Mouse (Mus musculus) liver, postnatal 0 days (tissue): ENCODE data around the gene Bri3. TPM values are rescaled to one million over a fixed set of nuclear protein-coding genes. Genes with fewer than 3 reads are reported as not detected.

ENCODE experiments used
- ATAC-seq: fragments of 200-750 bp; cut with Nextera tagmentation; 2 replicates; pipeline ENCODE4 v1.8.0; 2017; ENCODE audit warnings: mild to moderate bottlenecking, moderate library complexity
- DNase-seq: peaks from one replicate; pipeline ENCODE4 v3.0.0-alpha.2; 2016
- H3K27ac ChIP-seq: fragments of 300-500 bp; sonication (generic); 2 replicates; pipeline ENCODE4 v1.5.1; 2014; ENCODE audit warnings: antibody characterized with exemption, moderate library complexity, mild to moderate bottlenecking, low read depth
- H3K27me3 ChIP-seq: fragments of 300-500 bp; sonication (generic); 2 replicates; pipeline ENCODE4 v1.6.1; 2014; ENCODE audit warnings: low read length, control low read depth, mixed read lengths; ENCODE audit not compliant: insufficient read depth
- H3K36me3 ChIP-seq: fragments of 300-500 bp; sonication (generic); replicated peaks from 2 replicates; pipeline ENCODE4 v1.6.1; 2014; ENCODE audit warnings: mild to moderate bottlenecking, control low read depth, low read length, moderate library complexity, mixed read lengths; ENCODE audit not compliant: insufficient read depth
- H3K4me1 ChIP-seq: fragments of 300-500 bp; sonication (generic); 2 replicates; pipeline ENCODE4 v1.6.1; 2014; ENCODE audit warnings: antibody characterized with exemption, mild to moderate bottlenecking, control low read depth; ENCODE audit not compliant: insufficient read depth
- H3K4me2 ChIP-seq: fragments of 300-500 bp; sonication (generic); 2 replicates; pipeline ENCODE4 v1.6.1; 2014; ENCODE audit warnings: low read depth, mild to moderate bottlenecking, low read length, moderate library complexity, mixed read lengths
- H3K4me3 ChIP-seq: fragments of 300-500 bp; sonication (generic); 2 replicates; pipeline ENCODE4 v1.5.1; 2014; ENCODE audit warnings: low read depth, low read length
- H3K9ac ChIP-seq: fragments of 300-500 bp; sonication (generic); replicated peaks from 2 replicates; pipeline ENCODE4 v1.6.1; 2014; ENCODE audit warnings: mild to moderate bottlenecking, moderate library complexity
- H3K9me3 ChIP-seq: fragments of 300-500 bp; sonication (generic); 2 replicates; pipeline ENCODE4 v1.6.1; 2016; ENCODE audit warnings: mild to moderate bottlenecking, control low read depth, low read length, mixed read lengths
- CTCF ChIP-seq: sonication (generic); IDR thresholded peaks from 2 replicates; pipeline ENCODE4 v1.5.1; 2016; ENCODE audit warnings: antibody characterized with exemption, low read depth
- EP300 ChIP-seq: IDR thresholded peaks from 2 replicates; pipeline ENCODE4 v1.6.1; 2016; ENCODE audit warnings: antibody characterized with exemption, low read depth, mild to moderate bottlenecking
- WGBS: fragments of 180-500 bp; shearing (Covaris S2); extraction: QIAGEN DNeasy Blood & Tissue Kit; methylation state at CpG from one replicate; pipeline ENCODE4 v1.1.7; 2014; ENCODE audit not compliant: insufficient replicate concordance; 5-methylcytosine and 5-hydroxymethylcytosine counted together
- polyA plus RNA-seq: library from polyadenylated mRNA; unstranded; fragments of >200 nt; fragmentation: Nextera tagmentation; extraction: Ambion mirVana; gene quantifications from 2 replicates; pipeline ENCODE4 v1.2.1, GENCODE M21; 2015

The Bri3 gene
- polyA plus RNA-seq, 1 experiment from 2014 or later: 51.1 TPM

- TF ChIP-seq CTCF: peak; percentile 28; the same call in 1 of the 2 replicates
- TF ChIP-seq EP300: no peak
These were observed 13.3 kb downstream of the Bri3 start for GRCm38 (mm10) chr5:144257451-144258110.

GRCm38 (mm10) chr5:144258131-144258611 is 13.9 kb downstream of the Bri3 start:
- Histone ChIP-seq H3K9me3 (no peaks in the 10 kb centered on the region), H3K9ac (no peak overlapping the region; the same call in 1 of the 2 replicates), H3K27ac (no peak overlapping the region), H3K4me1 (peaks cover 38% of the 10 kb centered on the region), H3K36me3 (peaks cover 11% of the 10 kb centered on the region; the same call in 1 of the 2 replicates), H3K27me3 (no peaks in the 10 kb centered on the region), H3K4me3 (no peak overlapping the region), H3K4me2 (peak overlapping the region; percentile 89)
- ATAC-seq (no peak), DNase-seq (peak; percentile 27)
- TF ChIP-seq EP300 (no peak), CTCF (no peak)
- 62% methylated on average over 13 of the region's 14 CpGs for WGBS

More at GRCm38 (mm10) chr5:144257451-144258110, 13.3 kb downstream of the Bri3 start:
- Histone ChIP-seq H3K27ac (no peak overlapping the region), H3K4me3 (no peak overlapping the region), H3K4me2 (peak overlapping the region; percentile 89), H3K9ac (peak overlapping the region; percentile 92; the same call in 1 of the 2 replicates), H3K27me3 (no peaks in the 10 kb centered on the region), H3K4me1 (peaks cover 38% of the 10 kb centered on the region), H3K36me3 (peaks cover 10% of the 10 kb centered on the region; the same call in 1 of the 2 replicates), H3K9me3 (no peaks in the 10 kb centered on the region)
- ATAC-seq: no peak
- DNase-seq: peak; percentile 20
- WGBS: 80% methylated on average over 3 of the region's 3 CpGs

GRCm38 (mm10) chr5:144258687-144259086 is 14.4 kb downstream of the Bri3 start:
- WGBS: 60% methylated on average over 2 of the region's 2 CpGs
- peak overlapping the region; percentile 21; the same call in 1 of the 2 replicates for H3K9ac ChIP-seq
- H3K27me3 ChIP-seq: no peaks in the 10 kb centered on the region
- H3K9me3 ChIP-seq: no peaks in the 10 kb centered on the region
- peak overlapping the region; percentile 89 for H3K4me2 ChIP-seq
- H3K4me3 ChIP-seq: no peak overlapping the region
- peaks cover 38% of the 10 kb centered on the region for H3K4me1 ChIP-seq
- no peak for TF ChIP-seq EP300
- TF ChIP-seq CTCF: no peak
- DNase-seq (no peak), ATAC-seq (no peak)
- H3K27ac ChIP-seq: no peak overlapping the region
- H3K36me3 ChIP-seq: peaks cover 14% of the 10 kb centered on the region; the same call in 1 of the 2 replicates

- no peak for ATAC-seq
- 82% methylated on average over 6 of the region's 6 CpGs for WGBS
- no peak overlapping the region for H3K4me2 ChIP-seq
These were observed 15.0 kb downstream of the Bri3 start for GRCm38 (mm10) chr5:144259228-144259627.

GRCm38 (mm10) chr5:144260464-144260863 is 16.2 kb downstream of the Bri3 start:
- H3K9me3 ChIP-seq: no peaks in the 10 kb centered on the region
- H3K9ac ChIP-seq: no peak overlapping the region
- no peak overlapping the region for H3K4me2 ChIP-seq
- H3K4me3 ChIP-seq: no peak overlapping the region
- peaks cover 30% of the 10 kb centered on the region for H3K4me1 ChIP-seq
- ATAC-seq (no peak), DNase-seq (no peak)
- TF ChIP-seq EP300 (no peak), CTCF (no peak)
- no peak overlapping the region for H3K27ac ChIP-seq
- peaks cover 23% of the 10 kb centered on the region for H3K36me3 ChIP-seq
- 81% methylated on average over 8 of the region's 8 CpGs for WGBS
- H3K27me3 ChIP-seq: no peaks in the 10 kb centered on the region

More at GRCm38 (mm10) chr5:144259228-144259627, 15.0 kb downstream of the Bri3 start:
- TF ChIP-seq EP300 (no peak), CTCF (no peak)
- Histone ChIP-seq H3K27me3 (no peaks in the 10 kb centered on the region), H3K4me3 (no peak overlapping the region), H3K4me1 (peaks cover 36% of the 10 kb centered on the region), H3K27ac (no peak overlapping the region), H3K9ac (peak overlapping the region; percentile 21; the same call in 1 of the 2 replicates), H3K36me3 (peaks cover 14% of the 10 kb centered on the region; the same call in 1 of the 2 replicates), H3K9me3 (no peaks in the 10 kb centered on the region)
- no peak for DNase-seq

- Histone ChIP-seq H3K4me1 (peaks cover 30% of the 10 kb centered on the region), H3K36me3 (peaks cover 30% of the 10 kb centered on the region), H3K9me3 (no peaks in the 10 kb centered on the region), H3K9ac (no peak overlapping the region), H3K4me3 (no peak overlapping the region), H3K4me2 (no peak overlapping the region), H3K27ac (no peak overlapping the region), H3K27me3 (no peaks in the 10 kb centered on the region)
- DNase-seq (peak; percentile 23), ATAC-seq (no peak)
- WGBS: 77% methylated on average over 9 of the region's 9 CpGs
- no peak for TF ChIP-seq CTCF
These were observed 17.1 kb downstream of the Bri3 start for GRCm38 (mm10) chr5:144261309-144261708.
